Mouse (Mus musculus): ENCODE results near the gene Dhx33.

Dhx33 gene

GRCm38 (mm10) chr11:70980751-70981510, 23.3 kb downstream of the Dhx33 start:
- no peak for DNase-seq

GRCm38 (mm10) chr11:70980232-70980631, 24.0 kb downstream of the Dhx33 start:
- DNase-seq = no peak

DNA sequence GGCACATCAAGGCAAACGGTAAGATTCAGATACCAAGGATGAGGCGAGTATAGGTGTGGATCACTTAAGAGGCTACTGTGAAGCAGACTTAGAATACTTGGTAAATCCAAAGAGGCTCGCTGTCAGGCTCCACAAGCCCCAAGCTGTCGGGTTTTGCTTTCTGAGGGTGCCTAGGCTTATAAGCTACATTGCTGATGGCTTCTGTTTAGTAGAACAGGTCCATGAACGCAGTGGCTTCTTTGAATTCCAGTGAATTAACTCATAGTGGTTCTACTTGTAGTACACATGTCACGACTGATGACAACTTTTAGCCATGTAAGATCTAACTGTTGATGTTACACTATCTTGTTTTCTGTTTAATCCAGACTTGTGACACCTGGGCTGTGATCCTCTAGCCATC, 26.9 kb downstream of the Dhx33 start:
- no peak for DNase-seq

- DNase-seq = no peak
Measured at GRCm38 (mm10) chr11:70975193-70975592, 29.0 kb downstream of the Dhx33 start.

DNA sequence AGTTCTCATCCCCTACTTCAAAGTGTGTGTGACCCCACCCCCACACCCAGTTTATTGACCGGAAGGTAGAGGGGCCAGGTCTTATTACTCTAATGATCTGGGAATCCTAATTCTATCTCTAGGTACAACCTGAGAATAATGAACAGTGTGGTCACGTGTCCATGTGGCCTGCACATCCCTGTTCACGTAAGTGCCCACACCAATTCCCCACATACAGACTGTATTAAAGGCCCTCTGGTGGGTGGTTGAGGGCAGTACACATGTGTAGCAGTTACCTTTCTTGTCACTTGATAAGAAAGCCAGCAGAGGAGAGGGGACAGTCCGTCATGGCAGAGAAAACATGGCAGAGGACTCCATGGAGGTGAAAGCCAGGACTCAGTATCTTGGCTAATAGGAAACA, 30.3 kb downstream of the Dhx33 start:
- peak; percentile 11 for DNase-seq

DNA sequence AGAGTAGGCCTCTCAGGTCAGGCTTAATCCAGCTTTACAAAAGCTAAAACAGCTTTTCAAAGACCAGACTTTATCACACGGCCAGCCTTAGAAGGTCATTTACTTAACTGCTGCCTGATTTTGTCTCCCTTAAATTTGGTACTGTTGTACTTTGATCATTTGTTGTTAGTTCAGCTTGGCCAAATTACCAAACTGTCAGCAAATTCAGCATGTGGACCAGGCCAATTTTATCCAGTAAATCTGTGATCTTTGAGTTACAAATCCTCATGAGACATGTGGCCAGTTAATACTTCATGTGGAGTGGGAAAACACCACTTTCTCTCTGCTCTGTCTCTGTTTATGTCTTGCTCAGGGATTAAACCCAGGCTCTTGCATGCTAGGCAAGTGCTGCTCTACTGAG, 31.7 kb downstream of the Dhx33 start:
- DNase-seq = no peak

DNA sequence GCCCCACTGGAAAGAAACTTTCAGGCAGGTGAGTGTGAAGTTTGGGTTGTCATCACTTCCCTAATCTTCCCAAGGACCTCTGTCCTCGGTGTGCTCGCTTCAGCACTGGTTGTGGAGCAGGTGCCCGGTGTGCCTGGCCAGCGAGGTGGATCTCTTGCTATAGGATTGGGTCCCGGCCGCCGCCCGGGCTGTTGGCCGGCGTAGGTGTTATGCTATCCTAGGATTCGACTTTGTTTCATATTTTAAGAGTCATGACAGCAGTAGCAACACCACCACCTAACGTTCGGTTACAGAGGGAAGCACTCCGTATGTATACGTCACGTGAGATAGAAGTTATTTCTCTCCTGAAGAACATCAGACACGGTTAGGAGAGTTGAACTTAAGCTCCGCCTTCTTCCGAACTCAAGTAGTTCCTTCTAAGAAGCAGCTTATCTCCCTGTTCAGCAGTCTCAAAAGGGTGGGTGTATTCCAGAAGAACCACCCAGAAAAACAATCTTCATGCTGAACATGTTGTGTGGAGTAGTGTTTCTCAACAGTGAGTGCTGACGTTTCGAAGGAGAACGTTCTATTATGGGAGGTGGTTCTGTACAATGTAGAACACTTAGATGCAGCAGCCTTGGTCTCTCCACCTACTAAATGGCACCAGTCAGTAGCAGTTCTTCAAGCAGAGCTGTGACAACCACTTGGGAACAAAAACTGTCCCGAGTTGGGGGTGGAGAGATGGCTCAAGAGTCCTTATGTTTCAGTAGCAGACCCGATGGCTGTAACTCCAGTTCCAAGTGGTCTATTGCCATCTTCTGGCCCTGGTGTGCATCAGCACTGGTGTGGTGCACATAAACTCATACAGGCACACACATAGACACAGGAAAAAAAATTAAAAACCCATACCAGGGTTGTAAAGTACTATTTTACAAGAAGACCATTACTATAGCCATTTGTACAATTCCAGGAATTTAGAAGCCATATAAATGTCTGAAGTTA, 33.4 kb downstream of the Dhx33 start:
- peak; percentile 67 for DNase-seq

DNA sequence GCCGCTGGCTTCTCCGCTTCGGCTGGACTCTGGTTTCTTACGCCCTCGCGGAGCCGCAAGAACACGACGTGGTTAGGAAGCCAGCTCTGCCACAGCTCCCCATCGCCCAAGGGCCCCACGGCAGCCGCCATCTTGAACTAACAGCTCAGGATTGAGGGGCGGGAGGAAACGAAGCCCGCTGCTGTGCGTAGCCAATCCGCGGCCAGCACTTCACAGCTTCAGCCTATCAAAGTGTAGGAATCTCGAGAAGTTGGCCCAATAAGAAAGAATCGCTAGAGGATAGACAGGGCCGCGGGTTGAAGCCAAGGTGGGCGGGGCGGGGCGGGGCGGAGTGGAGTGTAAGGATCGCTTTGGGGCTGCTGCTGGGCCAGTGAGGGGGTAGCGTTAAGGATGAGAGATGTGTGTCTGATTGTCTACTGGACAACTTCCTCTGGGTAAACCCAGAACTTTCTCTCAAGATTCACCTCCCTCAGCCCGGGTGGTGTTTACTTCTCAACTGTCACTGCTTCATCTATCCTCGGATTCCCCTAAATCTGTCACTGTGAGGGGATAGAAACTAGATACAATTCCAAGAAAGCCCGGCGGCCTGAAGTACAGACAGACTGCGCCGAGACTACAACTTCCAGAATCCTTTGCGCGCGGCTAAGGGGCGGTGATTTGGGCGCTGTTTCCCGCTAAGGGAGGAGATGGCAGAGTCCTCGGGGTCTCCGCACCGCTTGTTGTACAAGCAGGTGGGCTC, 34.2 kb downstream of the Dhx33 start, which contains the start of the genes Nup88 and Rpain:
Gene Nup88 (minus strand): TSS at position 153 of the 739 bp plus-strand sequence.
Gene Rpain (plus strand): TSS at position 393 of the 739 bp plus-strand sequence.
- DNase-seq = peak; percentile 97

DNA sequence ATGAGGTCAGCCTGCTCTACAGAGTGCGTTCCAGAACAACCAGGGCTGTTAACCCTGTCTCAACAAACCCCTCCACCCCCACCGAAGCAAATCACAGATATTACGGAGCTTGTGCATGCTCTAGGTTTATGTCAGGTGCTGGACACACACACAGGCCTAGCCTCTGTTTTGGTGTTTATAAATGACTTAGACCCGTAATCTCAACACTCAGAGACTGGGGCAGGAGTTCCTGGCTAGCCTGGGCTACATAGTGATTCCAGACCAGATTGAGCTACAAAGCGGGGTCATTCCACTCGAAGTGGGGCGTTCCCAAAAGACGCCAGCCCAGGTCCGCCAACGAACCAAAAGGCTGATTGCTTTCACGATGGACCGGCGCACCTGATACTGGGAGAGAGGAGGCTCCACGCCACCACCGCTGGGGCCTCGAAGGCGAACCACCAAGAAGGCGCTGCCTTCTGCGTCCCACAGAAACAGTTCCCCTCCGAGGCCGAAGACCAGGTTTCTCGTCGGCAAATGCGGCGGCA, 34.9 kb downstream of the Dhx33 start:
- DNase-seq = no peak

GRCm38 (mm10) chr11:70964222-70964907, 39.9 kb downstream of the Dhx33 start:
- no peak for DNase-seq

DNA sequence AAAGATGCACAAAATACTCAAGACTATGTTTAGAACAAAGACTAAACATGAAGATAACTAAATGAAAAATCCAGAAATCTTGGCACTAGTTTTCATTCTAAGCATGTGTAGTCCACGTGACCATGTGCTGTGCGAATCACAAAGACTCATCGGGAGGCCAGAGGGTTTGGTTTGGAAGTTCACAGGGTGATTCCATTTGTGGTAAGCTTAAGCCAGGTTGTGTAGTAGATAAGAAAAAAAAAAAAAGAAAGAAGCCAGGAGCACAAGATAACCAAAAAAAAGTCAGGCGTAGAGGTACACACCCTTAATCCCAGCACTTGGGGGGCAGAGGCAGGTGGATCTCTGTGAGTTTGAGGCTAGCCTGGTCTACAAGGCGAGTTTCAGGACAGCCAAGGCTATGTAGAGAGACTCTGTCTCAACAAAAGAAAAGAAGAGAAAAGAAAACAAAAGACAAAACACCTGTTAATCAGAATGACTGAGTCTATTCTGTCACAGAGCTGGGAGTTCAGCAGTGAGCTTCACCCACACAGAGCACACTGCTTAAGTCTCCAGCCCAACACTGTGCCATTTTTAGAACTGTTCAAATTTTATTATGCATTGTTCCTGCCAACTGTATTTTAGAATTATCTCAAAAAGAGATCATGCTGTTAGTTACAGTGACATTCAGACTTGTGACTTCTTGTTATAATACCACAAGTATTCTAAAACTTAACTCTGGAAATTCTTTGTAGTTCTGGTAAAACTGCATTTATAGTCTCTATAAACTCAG, 43.3 kb downstream of the Dhx33 start:
- DNase-seq = no peak

DNA sequence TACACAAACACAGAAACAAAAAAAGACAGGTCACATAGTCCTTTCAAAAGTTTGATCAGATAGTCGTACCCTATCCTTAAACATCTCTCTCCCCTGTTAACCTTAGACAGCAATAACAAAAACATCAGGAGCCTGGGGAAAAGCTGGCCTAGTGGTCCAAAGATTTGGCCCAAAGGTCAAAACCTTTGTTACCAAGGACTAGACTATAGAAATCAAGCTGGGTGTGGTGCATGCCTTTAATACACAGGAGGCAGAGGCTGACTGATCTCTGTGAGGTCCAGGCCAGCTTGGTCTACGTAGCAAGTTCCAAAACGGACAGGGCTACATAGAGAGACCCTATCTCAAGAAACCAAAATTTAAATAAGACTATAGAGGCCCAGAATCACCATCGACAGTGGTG, 49.5 kb downstream of the Dhx33 start:
- DNase-seq = no peak

DNA sequence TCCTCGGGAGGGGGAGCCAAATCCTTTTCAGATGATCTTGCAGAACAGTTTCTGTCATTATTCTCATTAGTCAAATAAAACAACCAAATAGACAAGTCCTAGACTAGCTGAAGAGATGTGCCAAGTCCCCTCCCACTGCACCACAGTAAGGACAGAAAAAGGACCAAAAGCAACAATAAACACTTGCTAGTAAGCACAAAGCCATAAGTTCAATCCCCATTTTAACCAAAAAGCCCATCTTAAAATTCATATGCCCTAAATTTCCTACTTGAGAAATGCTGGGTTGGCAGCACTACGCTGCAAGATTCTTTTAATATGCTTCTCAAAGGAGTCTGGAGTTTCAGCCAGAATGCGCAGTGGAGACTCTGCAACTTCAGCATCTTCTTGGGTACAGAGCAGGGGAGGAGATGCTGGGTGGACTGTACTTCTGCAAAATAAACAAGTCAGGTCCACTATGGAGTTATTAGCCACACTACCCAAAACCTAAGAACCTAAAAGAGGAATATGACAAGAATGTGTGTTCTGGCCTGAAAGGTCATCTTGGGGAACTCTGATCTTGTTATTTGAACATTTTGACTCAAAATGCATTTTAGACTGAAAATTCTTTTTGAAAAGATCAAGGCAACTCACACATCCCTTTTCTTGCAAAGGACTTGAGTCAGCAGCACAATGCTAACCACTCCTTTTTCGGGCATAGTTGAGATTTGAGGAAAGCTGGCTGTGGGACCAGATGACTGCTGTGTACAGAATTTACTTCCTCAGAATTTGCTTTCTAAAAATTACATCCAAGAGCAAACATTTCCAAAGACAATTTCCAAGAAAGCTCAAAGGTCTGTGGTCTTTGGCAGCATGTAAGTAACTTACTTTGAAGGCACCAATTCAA, 59.1 kb downstream of the Dhx33 start:
- DNase-seq = no peak

- DNase-seq = no peak
Measured at GRCm38 (mm10) chr11:70943651-70944050, 60.6 kb downstream of the Dhx33 start.

GRCm38 (mm10) chr11:70942596-70942995, 61.6 kb downstream of the Dhx33 start:
- no peak for DNase-seq

DNA sequence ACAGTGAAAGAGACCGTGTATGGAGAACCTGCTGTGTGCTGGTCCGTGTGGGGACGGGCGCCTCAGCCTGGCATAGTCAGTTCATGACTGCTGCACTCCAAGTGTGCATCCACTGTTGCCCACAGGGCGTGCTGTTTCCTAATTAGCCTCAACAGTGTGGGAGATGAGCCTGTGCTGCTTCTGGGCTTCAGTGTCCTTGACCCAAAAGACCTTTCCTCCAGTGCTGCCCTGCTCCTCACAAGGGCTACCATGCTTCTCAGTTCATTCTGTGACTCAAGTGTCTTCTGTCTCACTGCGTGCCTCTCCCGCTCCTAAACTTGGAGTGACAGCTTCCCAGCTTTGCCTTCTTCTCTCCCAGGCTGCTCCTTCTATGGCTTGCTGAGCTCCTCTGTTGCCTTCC, 68.9 kb downstream of the Dhx33 start:
- DNase-seq = no peak

Measured in lung, postnatal 36 days (tissue).